Mouse (Mus musculus): ENCODE data around the gene Rhbdl1. TPM values are rescaled to one million over a fixed set of nuclear protein-coding genes. Genes with fewer than 3 reads are reported as not detected.

Rhbdl1 gene
- polyA plus RNA-seq, 1 experiment from 2014 or later, result 0.98 TPM

DNA sequence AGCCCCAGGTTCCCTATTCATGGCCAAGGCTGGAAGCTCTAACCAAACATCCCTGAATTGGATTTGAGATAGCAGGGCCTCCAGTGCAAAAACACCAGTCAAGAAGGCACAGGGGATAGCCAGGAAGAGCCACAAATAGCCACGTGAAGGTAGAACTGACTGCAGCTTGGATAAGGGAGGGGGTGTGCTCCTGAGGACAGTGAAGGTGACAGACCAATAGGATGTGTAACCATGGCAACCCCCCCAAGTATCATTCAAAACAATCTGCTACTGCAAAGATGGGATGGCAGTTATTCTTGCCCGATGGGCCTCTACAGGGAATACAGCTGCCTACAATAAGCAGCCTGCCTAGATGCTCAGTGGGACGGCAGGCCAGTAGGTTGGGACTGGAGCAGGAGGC, 438 bp upstream of the Rhbdl1 start:
- peak overlapping the region; percentile 53; the same call in 1 of the 2 replicates for H3K4me3 ChIP-seq
- 44% methylated on average over 3 of the region's 3 CpGs for WGBS
- no peak for ATAC-seq (ENCODE audit: extremely low read depth, insufficient number of reproducible peaks, low FRiP score, low TSS enrichment)
- no peaks in the 10 kb centered on the region for H3K27me3 ChIP-seq (replicated peaks)
- peaks cover 49% of the 10 kb centered on the region for H3K4me1 ChIP-seq
- H3K36me3 ChIP-seq, result peaks cover 69% of the 10 kb centered on the region
- peak overlapping the region; percentile 84 for H3K9ac ChIP-seq
- no peaks in the 10 kb centered on the region for H3K9me3 ChIP-seq
- H3K4me2 ChIP-seq, result peak overlapping the region; percentile 86
- peak overlapping the region; percentile 74 for H3K27ac ChIP-seq (replicated peaks)

DNA sequence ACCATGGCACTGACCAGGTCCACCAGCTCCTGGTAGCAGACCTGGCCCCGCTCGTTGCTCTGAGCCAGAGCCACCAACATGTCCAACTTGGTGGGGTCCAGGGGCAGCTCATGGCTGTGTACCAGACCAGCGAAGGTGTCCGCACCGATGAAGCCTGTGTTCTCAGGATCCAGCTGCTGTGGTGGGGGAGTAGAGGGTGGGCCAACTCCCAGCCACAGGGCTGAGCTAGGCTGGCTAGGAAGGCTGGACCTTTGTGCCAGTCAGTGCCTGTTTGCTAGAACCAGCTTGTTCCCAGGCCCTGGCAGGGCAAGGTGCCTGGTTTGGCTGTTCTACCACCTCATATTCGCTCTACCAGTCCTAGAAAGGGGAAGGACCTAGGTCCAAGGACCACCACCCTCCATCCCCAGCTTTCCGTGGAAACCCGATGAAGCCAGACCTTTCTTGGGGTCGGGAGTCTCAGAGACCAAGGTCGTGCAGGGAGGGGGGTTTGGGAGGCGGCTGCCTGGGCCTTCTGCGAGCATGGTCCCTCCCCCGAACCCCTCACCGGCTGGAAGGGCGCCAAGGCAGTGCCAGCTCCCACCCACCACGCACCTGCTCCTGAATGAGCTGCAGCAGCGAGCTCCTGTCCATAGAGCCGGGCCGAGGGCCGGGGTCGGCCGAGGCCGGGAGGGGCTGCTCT, 559 bp downstream of the Rhbdl1 start:
- 20% methylated on average over 21 of the region's 23 CpGs for WGBS
- H3K4me1 ChIP-seq, result peaks cover 56% of the 10 kb centered on the region
- no peaks in the 10 kb centered on the region for H3K9me3 ChIP-seq
- ATAC-seq (ENCODE audit: extremely low read depth, insufficient number of reproducible peaks, low FRiP score, low TSS enrichment), result no peak
- peak overlapping the region; percentile 53 for H3K4me3 ChIP-seq
- H3K36me3 ChIP-seq, result peaks cover 63% of the 10 kb centered on the region
- H3K27me3 ChIP-seq (replicated peaks), result no peaks in the 10 kb centered on the region
- H3K4me2 ChIP-seq, result peak overlapping the region; percentile 86
- peak overlapping the region; percentile 74 for H3K27ac ChIP-seq (replicated peaks)
- peak overlapping the region; percentile 84 for H3K9ac ChIP-seq

DNA sequence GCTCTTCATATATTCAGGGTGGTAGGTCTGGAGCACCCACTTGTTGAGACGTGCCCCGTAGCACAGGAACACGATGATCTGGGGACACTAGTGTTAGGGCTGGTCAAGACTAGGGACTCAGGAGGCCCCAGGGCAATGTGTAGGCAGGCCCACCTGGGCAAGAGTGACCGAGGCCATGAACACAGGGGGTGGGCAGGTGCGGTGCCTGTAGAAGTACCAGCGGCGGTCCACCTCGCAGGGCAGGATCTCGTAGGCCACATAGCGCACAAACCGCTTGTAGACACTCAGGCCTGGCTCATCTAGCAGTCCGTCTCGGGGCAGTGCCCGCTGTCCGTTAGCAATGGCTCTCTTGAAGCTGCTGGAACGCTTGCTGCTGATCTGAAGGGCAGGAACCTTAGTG, 1.3 kb downstream of the Rhbdl1 start:
- Histone ChIP-seq H3K9me3 (no peaks in the 10 kb centered on the region), H3K9ac (peak overlapping the region; percentile 92; the same call in 1 of the 2 replicates), H3K4me1 (peaks cover 63% of the 10 kb centered on the region), H3K27ac (replicated peaks) (0 out of 2 replicates have a peak overlapping the region, but pooled peaks have one; percentile 74), H3K36me3 (peaks cover 63% of the 10 kb centered on the region), H3K27me3 (replicated peaks) (no peaks in the 10 kb centered on the region), H3K4me3 (no peak overlapping the region), H3K4me2 (peak overlapping the region; percentile 86)
- WGBS, result 94% methylated on average over 16 of the region's 16 CpGs
- ATAC-seq (ENCODE audit: extremely low read depth, insufficient number of reproducible peaks, low FRiP score, low TSS enrichment), result no peak

DNA sequence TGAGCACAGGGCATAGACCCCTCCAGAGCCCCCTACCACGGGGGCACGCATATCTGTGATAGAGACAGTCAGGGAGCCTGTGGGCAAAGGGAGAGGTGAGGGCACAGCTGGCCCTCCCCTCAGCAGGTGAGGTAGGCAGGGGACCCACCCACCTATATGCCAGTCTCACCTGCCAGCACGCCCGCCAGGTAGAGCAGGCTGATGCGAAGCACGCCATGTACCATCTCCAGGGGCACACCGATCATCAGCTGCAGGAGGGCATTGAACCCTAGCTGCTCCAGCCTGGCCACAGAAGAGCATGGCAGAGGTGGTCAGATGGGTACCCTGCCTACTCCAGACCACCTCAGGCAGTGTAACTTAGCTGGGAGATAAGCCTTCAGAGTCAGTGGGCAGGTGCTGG, 1.8 kb downstream of the Rhbdl1 start:
- no peak for ATAC-seq (ENCODE audit: extremely low read depth, insufficient number of reproducible peaks, low FRiP score, low TSS enrichment)
- H3K4me2 ChIP-seq, result peak overlapping the region; percentile 99
- peaks cover 63% of the 10 kb centered on the region for H3K36me3 ChIP-seq
- WGBS, result 91% methylated on average over 7 of the region's 7 CpGs
- peak overlapping the region; percentile 74; the same call in 1 of the 2 replicates for H3K4me3 ChIP-seq
- no peaks in the 10 kb centered on the region for H3K27me3 ChIP-seq (replicated peaks)
- no peak overlapping the region for H3K27ac ChIP-seq (replicated peaks)
- H3K9me3 ChIP-seq, result no peaks in the 10 kb centered on the region
- peaks cover 68% of the 10 kb centered on the region for H3K4me1 ChIP-seq
- H3K9ac ChIP-seq, result peak overlapping the region; percentile 92

- 85% methylated on average over 12 of the region's 12 CpGs for WGBS
- ATAC-seq (ENCODE audit: extremely low read depth, insufficient number of reproducible peaks, low FRiP score, low TSS enrichment), result no peak
- H3K4me1 ChIP-seq, result peaks cover 74% of the 10 kb centered on the region
- H3K27ac ChIP-seq (replicated peaks), result peak overlapping the region; percentile 98
- peak overlapping the region; percentile 74 for H3K4me3 ChIP-seq
- H3K9ac ChIP-seq, result peak overlapping the region; percentile 92
- peak overlapping the region; percentile 99 for H3K4me2 ChIP-seq
- H3K36me3 ChIP-seq, result peaks cover 63% of the 10 kb centered on the region
- no peaks in the 10 kb centered on the region for H3K9me3 ChIP-seq
- no peaks in the 10 kb centered on the region for H3K27me3 ChIP-seq (replicated peaks)
These were observed 2.4 kb downstream of the Rhbdl1 start for GRCm38 (mm10) chr17:25834595-25835222.

- ATAC-seq (ENCODE audit: extremely low read depth, insufficient number of reproducible peaks, low FRiP score, low TSS enrichment), result no peak
These were observed 3.0 kb downstream of the Rhbdl1 start for GRCm38 (mm10) chr17:25833961-25834594.

GRCm38 (mm10) chr17:25833291-25833663, 3.8 kb downstream of the Rhbdl1 start, which contains the start of gene Stub1:
Gene Stub1 (minus strand): TSS chr17:25833404.
- H3K9ac ChIP-seq, result peak within 1 kb of the TSS; percentile 92
- H3K36me3 ChIP-seq, result peaks cover 50% of the 10 kb centered on the region
- WGBS, result under 1% methylated on average over 24 of the region's 24 CpGs
- peak within 1 kb of the TSS; percentile 98 for H3K27ac ChIP-seq (replicated peaks)
- H3K9me3 ChIP-seq, result no peaks in the 10 kb centered on the region
- ATAC-seq (ENCODE audit: extremely low read depth, insufficient number of reproducible peaks, low FRiP score, low TSS enrichment), result peak; percentile 64
- no peaks in the 10 kb centered on the region for H3K27me3 ChIP-seq (replicated peaks)
- peak within 1 kb of the TSS; percentile 99 for H3K4me2 ChIP-seq
- H3K4me3 ChIP-seq, result peak within 1 kb of the TSS; percentile 74
- peaks cover 82% of the 10 kb centered on the region for H3K4me1 ChIP-seq

More at GRCm38 (mm10) chr17:25833961-25834594, 3.0 kb downstream of the Rhbdl1 start:
- Histone ChIP-seq H3K4me2 (peak overlapping the region; percentile 99), H3K4me3 (peak overlapping the region; percentile 74), H3K9me3 (no peaks in the 10 kb centered on the region), H3K4me1 (peaks cover 78% of the 10 kb centered on the region), H3K36me3 (peaks cover 58% of the 10 kb centered on the region), H3K9ac (peak overlapping the region; percentile 92), H3K27ac (replicated peaks) (peak overlapping the region; percentile 98), H3K27me3 (replicated peaks) (no peaks in the 10 kb centered on the region)
- WGBS, result 21% methylated on average over 6 of the region's 6 CpGs

- under 1% methylated on average over 77 of the region's 77 CpGs for WGBS
- no peaks in the 10 kb centered on the region for H3K27me3 ChIP-seq (replicated peaks)
- H3K4me1 ChIP-seq, result peaks cover 81% of the 10 kb centered on the region
- H3K36me3 ChIP-seq, result peaks cover 50% of the 10 kb centered on the region
- peak overlapping the region; percentile 74 for H3K4me3 ChIP-seq
- H3K4me2 ChIP-seq, result peak overlapping the region; percentile 99
- peak; percentile 94 for ATAC-seq (ENCODE audit: extremely low read depth, insufficient number of reproducible peaks, low FRiP score, low TSS enrichment)
- peak overlapping the region; percentile 98 for H3K27ac ChIP-seq (replicated peaks)
- H3K9me3 ChIP-seq, result no peaks in the 10 kb centered on the region
- peak overlapping the region; percentile 92 for H3K9ac ChIP-seq
These were observed 4.4 kb downstream of the Rhbdl1 start for GRCm38 (mm10) chr17:25832436-25833290.

- Histone ChIP-seq H3K9ac (peak overlapping the region; percentile 92), H3K36me3 (peaks cover 57% of the 10 kb centered on the region), H3K4me2 (peak overlapping the region; percentile 99), H3K27me3 (replicated peaks) (no peaks in the 10 kb centered on the region), H3K27ac (replicated peaks) (peak overlapping the region; percentile 98), H3K4me1 (peaks cover 71% of the 10 kb centered on the region), H3K4me3 (peak overlapping the region; percentile 74), H3K9me3 (no peaks in the 10 kb centered on the region)
- WGBS, result 46% methylated on average over 21 of the region's 21 CpGs
- no peak for ATAC-seq (ENCODE audit: extremely low read depth, insufficient number of reproducible peaks, low FRiP score, low TSS enrichment)
These were observed 5.4 kb downstream of the Rhbdl1 start for GRCm38 (mm10) chr17:25831451-25832281.

DNA sequence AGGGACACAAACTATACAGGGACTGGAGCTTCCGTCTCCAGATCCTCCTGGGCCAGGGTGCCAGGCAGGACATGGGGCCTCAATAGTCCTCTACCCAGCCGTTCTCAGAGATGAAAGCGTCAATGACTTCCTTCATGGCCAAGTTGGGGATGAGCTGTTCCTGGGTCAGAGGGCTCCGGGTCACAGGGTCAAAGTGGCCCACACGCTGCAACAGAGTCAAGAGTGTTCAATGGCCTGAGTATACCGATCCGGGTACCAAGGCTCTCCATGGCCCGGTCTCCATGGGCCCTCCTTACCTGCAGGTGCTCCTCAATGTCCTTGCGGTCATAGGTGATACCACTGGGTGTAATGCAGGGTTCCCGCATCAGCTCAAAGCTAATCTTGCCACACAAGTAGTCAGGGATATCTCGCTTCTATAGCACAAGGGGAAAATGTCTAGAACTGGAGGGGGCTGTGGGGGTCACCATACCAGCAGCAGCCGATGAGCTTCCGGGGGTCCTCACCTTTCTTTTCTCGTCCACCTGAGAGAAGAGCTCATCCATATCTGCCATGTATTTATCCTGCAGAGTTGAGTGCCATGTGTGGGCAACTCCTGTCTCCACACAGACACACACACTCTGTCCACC, 6.2 kb downstream of the Rhbdl1 start:
- peaks cover 63% of the 10 kb centered on the region for H3K36me3 ChIP-seq
- no peak overlapping the region for H3K27ac ChIP-seq (replicated peaks)
- 83% methylated on average over 14 of the region's 14 CpGs for WGBS
- H3K9ac ChIP-seq, result peak overlapping the region; percentile 92
- no peak for ATAC-seq (ENCODE audit: extremely low read depth, insufficient number of reproducible peaks, low FRiP score, low TSS enrichment)
- H3K27me3 ChIP-seq (replicated peaks), result no peaks in the 10 kb centered on the region
- H3K4me2 ChIP-seq, result peak overlapping the region; percentile 99
- H3K9me3 ChIP-seq, result no peaks in the 10 kb centered on the region
- H3K4me1 ChIP-seq, result peaks cover 64% of the 10 kb centered on the region
- peak overlapping the region; percentile 74 for H3K4me3 ChIP-seq

All from heart, embryonic 13.5 days (tissue).